Mouse (Mus musculus): ENCODE data around the gene Chst3. TPM values are rescaled to one million over a fixed set of nuclear protein-coding genes. Genes with fewer than 3 reads are reported as not detected.
"Not testable (repeated sequence)": the region's sequence is repeated elsewhere in the genome, so short reads cannot be mapped to it uniquely, and the experiment has no call there.

The Chst3 gene
- polyA plus RNA-seq, 1 experiment = 2.1 TPM

DNA sequence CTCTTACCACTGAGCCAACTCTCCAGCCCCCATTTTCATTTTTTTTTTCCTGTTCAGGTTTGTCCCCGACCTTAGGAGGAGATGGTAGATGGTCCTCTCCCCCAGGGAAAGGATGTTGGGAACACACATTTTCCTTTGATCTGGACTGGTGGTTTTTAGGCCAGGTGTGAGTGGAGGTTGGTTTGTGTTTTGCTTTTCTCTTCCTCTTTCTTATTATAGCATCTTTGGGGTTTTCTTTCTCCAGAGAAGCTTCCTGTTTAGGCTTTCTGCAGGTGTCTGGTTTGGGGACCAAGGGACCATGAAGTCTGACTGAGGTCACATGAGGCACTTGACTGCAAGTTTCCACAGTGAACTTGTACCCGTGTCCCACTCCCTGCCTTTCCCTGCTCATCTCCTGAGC, 50.8 kb downstream of the Chst3 start:
- WGBS = 4% methylated on average over 2 of the region's 2 CpGs
- Histone ChIP-seq H3K4me1 (replicated peaks; ENCODE audit: control insufficient read depth, insufficient read depth, low read length) (peaks cover 37% of the 10 kb centered on the region), H3K4me3 (ENCODE audit: control insufficient read depth, insufficient read depth, low read length) (no peak overlapping the region), H3K27me3 (ENCODE audit: control insufficient read depth, insufficient read depth, low read length) (no peaks in the 10 kb centered on the region), H3K27ac (ENCODE audit: control insufficient read depth, insufficient read depth, low read length) (peak overlapping the region; percentile 81), H3K36me3 (ENCODE audit: control insufficient read depth, insufficient read depth, low read length) (no peaks in the 10 kb centered on the region)
- peak; percentile 48 for DNase-seq
- TF ChIP-seq CTCF (IDR thresholded peaks at IDR 0.05; ENCODE audit: borderline replicate concordance, control insufficient read depth, extremely low read depth, insufficient read depth, low read length, poor library complexity) = no peak
- no peak for TF ChIP-seq POLR2A (IDR thresholded peaks at IDR 0.05; ENCODE audit: control insufficient read depth, extremely low read depth, insufficient read depth, low read length, poor library complexity)

DNA sequence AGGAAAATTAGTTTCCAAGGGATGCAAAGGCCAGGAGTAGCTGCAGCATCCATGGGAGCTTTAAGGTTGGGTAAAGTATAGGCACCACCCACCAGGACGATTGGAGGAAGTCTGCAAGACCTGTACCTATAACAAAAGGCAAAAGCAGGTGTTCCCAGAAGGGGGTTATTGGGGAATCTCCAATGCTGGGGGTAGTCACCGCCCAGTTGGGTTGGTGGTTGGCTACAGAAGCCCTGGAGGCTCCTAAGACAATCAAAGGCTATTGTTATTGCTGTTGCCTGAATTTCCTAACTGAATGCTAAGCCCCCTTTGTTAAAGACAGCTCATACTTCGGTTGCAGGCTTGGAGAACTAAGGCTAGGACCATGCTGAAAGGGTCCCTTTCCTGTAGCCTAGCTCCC, 53.0 kb downstream of the Chst3 start:
- Histone ChIP-seq H3K27ac (ENCODE audit: control insufficient read depth, insufficient read depth, low read length) (no peak overlapping the region), H3K27me3 (ENCODE audit: control insufficient read depth, insufficient read depth, low read length) (no peaks in the 10 kb centered on the region), H3K4me3 (ENCODE audit: control insufficient read depth, insufficient read depth, low read length) (no peak overlapping the region), H3K4me1 (replicated peaks; ENCODE audit: control insufficient read depth, insufficient read depth, low read length) (peaks cover 41% of the 10 kb centered on the region), H3K36me3 (ENCODE audit: control insufficient read depth, insufficient read depth, low read length) (no peaks in the 10 kb centered on the region)
- DNase-seq = no peak
- TF ChIP-seq POLR2A (IDR thresholded peaks at IDR 0.05; ENCODE audit: control insufficient read depth, extremely low read depth, insufficient read depth, low read length, poor library complexity) = no peak
- no peak for TF ChIP-seq CTCF (IDR thresholded peaks at IDR 0.05; ENCODE audit: borderline replicate concordance, control insufficient read depth, extremely low read depth, insufficient read depth, low read length, poor library complexity)
- WGBS = 88% methylated on average over 3 of the region's 3 CpGs

DNA sequence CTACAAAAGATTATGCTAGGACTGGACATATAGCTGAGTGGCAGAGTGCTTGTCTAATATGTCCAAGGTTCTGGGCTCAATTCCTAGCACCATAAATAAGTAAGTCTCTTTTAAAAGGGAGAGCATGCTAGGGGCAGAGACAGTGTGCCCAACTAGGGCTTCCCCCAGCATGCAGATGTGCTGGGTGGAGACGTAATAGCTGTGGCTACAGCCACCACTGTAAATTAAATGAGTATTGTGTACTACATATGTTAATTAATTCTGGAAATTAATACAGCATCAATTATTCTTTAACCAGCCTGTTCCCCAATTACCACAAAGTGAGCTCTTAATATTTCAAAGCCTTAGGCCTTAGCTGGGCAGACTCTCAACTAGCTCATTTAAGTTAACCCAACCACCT, 54.2 kb downstream of the Chst3 start:
- H3K4me3 ChIP-seq (ENCODE audit: control insufficient read depth, insufficient read depth, low read length) = no peak overlapping the region
- peaks cover 33% of the 10 kb centered on the region for H3K4me1 ChIP-seq (replicated peaks; ENCODE audit: control insufficient read depth, insufficient read depth, low read length)
- no peak for DNase-seq
- no peaks in the 10 kb centered on the region for H3K27me3 ChIP-seq (ENCODE audit: control insufficient read depth, insufficient read depth, low read length)
- H3K27ac ChIP-seq (ENCODE audit: control insufficient read depth, insufficient read depth, low read length) = no peak overlapping the region
- no peak for TF ChIP-seq POLR2A (IDR thresholded peaks at IDR 0.05; ENCODE audit: control insufficient read depth, extremely low read depth, insufficient read depth, low read length, poor library complexity)
- TF ChIP-seq CTCF (IDR thresholded peaks at IDR 0.05; ENCODE audit: borderline replicate concordance, control insufficient read depth, extremely low read depth, insufficient read depth, low read length, poor library complexity) = no peak
- WGBS = 86% methylated on average over 1 of the region's 1 CpGs
- no peaks in the 10 kb centered on the region for H3K36me3 ChIP-seq (ENCODE audit: control insufficient read depth, insufficient read depth, low read length)

DNA sequence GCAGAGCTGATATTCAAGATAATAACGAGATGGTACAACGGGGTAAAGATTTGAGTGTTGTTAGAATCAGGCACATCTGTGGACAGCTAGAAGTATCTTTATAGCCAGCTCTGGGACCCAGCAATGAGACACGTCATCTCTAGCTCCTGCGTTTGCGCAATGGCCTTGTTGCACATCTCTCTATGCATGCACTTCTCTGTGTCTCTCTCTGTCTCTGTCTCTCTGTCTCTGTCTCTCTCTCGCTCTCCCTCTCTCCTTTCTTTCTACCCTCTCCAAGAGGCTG, 56.1 kb downstream of the Chst3 start:
- no peaks in the 10 kb centered on the region for H3K36me3 ChIP-seq (ENCODE audit: control insufficient read depth, insufficient read depth, low read length)
- DNase-seq = no peak
- no peak for TF ChIP-seq POLR2A (IDR thresholded peaks at IDR 0.05; ENCODE audit: control insufficient read depth, extremely low read depth, insufficient read depth, low read length, poor library complexity)
- no peak overlapping the region for H3K4me3 ChIP-seq (ENCODE audit: control insufficient read depth, insufficient read depth, low read length)
- H3K4me1 ChIP-seq (replicated peaks; ENCODE audit: control insufficient read depth, insufficient read depth, low read length) = peaks cover 22% of the 10 kb centered on the region
- 93% methylated on average over 6 of the region's 6 CpGs for WGBS
- H3K27ac ChIP-seq (ENCODE audit: control insufficient read depth, insufficient read depth, low read length) = peak overlapping the region; percentile 38; the same call in 1 of the 2 replicates
- H3K27me3 ChIP-seq (ENCODE audit: control insufficient read depth, insufficient read depth, low read length) = no peaks in the 10 kb centered on the region

DNA sequence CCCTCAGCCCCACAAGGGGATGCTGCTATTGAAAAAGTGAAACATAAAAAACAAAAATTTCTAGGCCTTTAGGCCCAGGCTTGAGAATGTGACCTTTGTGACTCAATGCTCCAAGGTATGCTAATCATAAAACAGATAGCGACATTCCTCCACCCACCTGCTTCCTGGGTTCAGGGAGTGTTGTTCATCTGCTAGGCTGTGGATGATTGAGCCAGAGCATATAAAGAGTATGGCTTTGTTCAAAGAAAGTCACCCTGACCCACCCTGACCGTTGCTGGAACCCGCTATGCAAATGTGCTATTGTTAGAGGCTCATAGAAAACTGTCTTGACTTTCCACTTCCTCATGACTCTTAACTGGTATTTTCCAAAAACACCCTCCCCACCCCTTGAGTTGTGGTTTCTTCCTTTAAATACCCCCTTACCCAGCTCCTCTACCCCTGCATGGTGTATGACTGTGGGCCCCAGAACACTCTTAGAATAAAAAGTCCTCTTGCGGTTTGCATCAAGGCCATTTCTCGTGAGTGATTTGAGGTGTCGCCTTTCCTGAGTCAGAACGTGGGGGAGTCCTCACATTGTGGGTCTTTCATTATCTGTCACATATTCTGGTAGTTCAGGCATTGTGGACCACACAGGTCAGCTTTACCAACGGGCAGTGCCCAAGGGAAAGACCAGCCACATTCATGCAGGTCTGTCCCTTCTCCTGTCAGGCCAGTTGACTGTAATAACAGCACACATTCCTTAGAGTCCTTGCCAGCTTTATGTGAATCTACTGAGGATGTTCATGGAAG, 56.7 kb downstream of the Chst3 start:
- peak overlapping the region; percentile 38; the same call in 1 of the 2 replicates for H3K27ac ChIP-seq (ENCODE audit: control insufficient read depth, insufficient read depth, low read length)
- H3K4me1 ChIP-seq (replicated peaks; ENCODE audit: control insufficient read depth, insufficient read depth, low read length) = peaks cover 22% of the 10 kb centered on the region
- 71% methylated on average over 8 of the region's 8 CpGs for WGBS
- H3K36me3 ChIP-seq (ENCODE audit: control insufficient read depth, insufficient read depth, low read length); DNase-seq; H3K27me3 ChIP-seq (ENCODE audit: control insufficient read depth, insufficient read depth, low read length); H3K4me3 ChIP-seq (ENCODE audit: control insufficient read depth, insufficient read depth, low read length): not testable (repeated sequence)

DNA sequence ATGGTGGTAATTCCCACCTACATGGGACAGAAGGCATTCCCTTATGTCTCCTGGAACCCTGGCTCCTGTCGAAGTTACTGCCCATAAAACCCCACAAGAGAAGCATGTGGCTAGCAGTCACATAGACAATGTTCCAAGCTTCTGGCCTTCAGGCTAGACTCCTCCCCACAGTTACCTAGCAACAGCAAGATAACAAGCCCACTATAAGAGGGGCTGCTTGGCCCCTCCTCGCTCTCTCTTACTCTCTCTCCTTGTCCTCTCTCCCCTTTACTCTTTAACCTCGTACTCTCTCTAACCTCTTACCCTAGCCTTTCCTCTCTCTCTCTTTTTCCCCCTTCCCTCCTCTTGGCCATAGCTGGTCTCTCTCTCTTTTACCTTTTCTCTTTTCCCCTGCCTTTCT, 57.7 kb downstream of the Chst3 start:
- not testable (repeated sequence) for H3K4me3 ChIP-seq (ENCODE audit: control insufficient read depth, insufficient read depth, low read length); DNase-seq; H3K27me3 ChIP-seq (ENCODE audit: control insufficient read depth, insufficient read depth, low read length); H3K36me3 ChIP-seq (ENCODE audit: control insufficient read depth, insufficient read depth, low read length)
- Histone ChIP-seq H3K4me1 (replicated peaks; ENCODE audit: control insufficient read depth, insufficient read depth, low read length) (peaks cover 22% of the 10 kb centered on the region), H3K27ac (ENCODE audit: control insufficient read depth, insufficient read depth, low read length) (peak overlapping the region; percentile 9; the same call in 1 of the 2 replicates)
- WGBS = 73% methylated on average over 3 of the region's 3 CpGs

DNA sequence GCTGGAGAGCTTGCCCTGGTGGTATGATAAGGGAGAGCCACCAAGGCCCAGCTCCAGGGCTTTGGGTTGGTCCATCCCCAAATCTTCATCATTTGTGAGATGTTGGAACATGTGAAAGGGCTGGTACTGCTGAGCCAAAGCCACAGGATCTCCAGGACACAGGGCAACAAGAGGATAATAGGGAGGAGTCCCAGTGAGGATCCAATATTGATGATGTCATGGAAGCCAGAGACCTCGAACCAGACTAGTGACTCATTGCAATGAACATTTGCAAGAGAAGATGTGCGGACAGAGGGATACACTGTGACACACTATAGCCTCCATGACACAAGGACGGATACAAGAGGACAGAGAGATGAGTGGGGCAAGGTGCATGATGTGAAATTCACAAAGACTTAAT, 60.9 kb downstream of the Chst3 start:
- no peaks in the 10 kb centered on the region for H3K27me3 ChIP-seq (ENCODE audit: control insufficient read depth, insufficient read depth, low read length)
- TF ChIP-seq POLR2A (IDR thresholded peaks at IDR 0.05; ENCODE audit: control insufficient read depth, extremely low read depth, insufficient read depth, low read length, poor library complexity) (no peak), CTCF (IDR thresholded peaks at IDR 0.05; ENCODE audit: borderline replicate concordance, control insufficient read depth, extremely low read depth, insufficient read depth, low read length, poor library complexity) (no peak)
- WGBS = 92% methylated on average over 3 of the region's 3 CpGs
- no peak overlapping the region for H3K4me3 ChIP-seq (ENCODE audit: control insufficient read depth, insufficient read depth, low read length)
- peaks cover 21% of the 10 kb centered on the region for H3K4me1 ChIP-seq (replicated peaks; ENCODE audit: control insufficient read depth, insufficient read depth, low read length)
- DNase-seq = no peak
- H3K36me3 ChIP-seq (ENCODE audit: control insufficient read depth, insufficient read depth, low read length) = no peaks in the 10 kb centered on the region
- H3K27ac ChIP-seq (ENCODE audit: control insufficient read depth, insufficient read depth, low read length) = no peak overlapping the region
